Mouse (Mus musculus) regulatory T cell (primary cell): ENCODE data around the gene Tfb2m.

ENCODE experiments used
- in situ Hi-C: fragments of 300-600 bp; cut with MboI, MseI; formaldehyde crosslinking; loops from one replicate; pipeline ENCODE4 v1.15.1; 2025; ENCODE audit warnings: high pct_unique_total_duplicates

Gene Tfb2m

GRCm38 (mm10) chr1:179545768-179546550 is at the start of gene Tfb2m, which contains the start of gene Cnst:
Gene Tfb2m (minus strand): TSS chr1:179546267.
Gene Cnst (plus strand): TSS chr1:179546370.
- in situ Hi-C loops, result loop anchor here (5.0 to 10.0 kb wide), 3 partner anchors 34 to 789 kb away; partner anchors contain the start of gene Itpkb

GRCm38 (mm10) chr1:179592972-179593371 is 46.9 kb upstream of the Tfb2m start:
- in situ Hi-C loops, result no loop called here

GRCm38 (mm10) chr1:179592143-179592542 is 46.1 kb upstream of the Tfb2m start:
- in situ Hi-C loops, result no loop called here

- in situ Hi-C loops, result no loop called here
Measured at GRCm38 (mm10) chr1:179591639-179592038, 45.6 kb upstream of the Tfb2m start.

- in situ Hi-C loops, result no loop called here
Measured at GRCm38 (mm10) chr1:179588230-179588629, 42.2 kb upstream of the Tfb2m start.

GRCm38 (mm10) chr1:179586430-179587095 is 40.5 kb upstream of the Tfb2m start:
- in situ Hi-C loops, result no loop called here

- in situ Hi-C loops, result no loop called here
Measured at GRCm38 (mm10) chr1:179585646-179586045, 39.6 kb upstream of the Tfb2m start.

- in situ Hi-C loops, result loop anchor here (5.0 kb wide), 1 partner anchor 37 kb away; the partner anchor contains the start of genes Cnst and Tfb2m
Measured at GRCm38 (mm10) chr1:179584220-179584619, 38.2 kb upstream of the Tfb2m start.

- in situ Hi-C loops, result loop anchor here (5.0 kb wide), 1 partner anchor 36 kb away; the partner anchor contains the start of genes Cnst and Tfb2m
Measured at GRCm38 (mm10) chr1:179583090-179583489, 37.0 kb upstream of the Tfb2m start.

- in situ Hi-C loops, result loop anchor here (5.0 kb wide), 1 partner anchor 35 kb away; the partner anchor contains the start of genes Cnst and Tfb2m
Measured at GRCm38 (mm10) chr1:179582021-179582433, 36.0 kb upstream of the Tfb2m start.

- in situ Hi-C loops, result loop anchor here (5.0 kb wide), 1 partner anchor 34 kb away; the partner anchor contains the start of genes Cnst and Tfb2m
Measured at GRCm38 (mm10) chr1:179581422-179581821, 35.4 kb upstream of the Tfb2m start.

GRCm38 (mm10) chr1:179580200-179580599 is 34.1 kb upstream of the Tfb2m start:
- in situ Hi-C loops, result loop anchor here (5.0 kb wide), 1 partner anchor 33 kb away; the partner anchor contains the start of genes Cnst and Tfb2m

- in situ Hi-C loops, result no loop called here
Measured at GRCm38 (mm10) chr1:179578625-179579024, 32.6 kb upstream of the Tfb2m start.

GRCm38 (mm10) chr1:179573650-179574206 is 27.7 kb upstream of the Tfb2m start:
- in situ Hi-C loops, result no loop called here

- in situ Hi-C loops, result no loop called here
Measured at GRCm38 (mm10) chr1:179571686-179572085, 25.6 kb upstream of the Tfb2m start.

GRCm38 (mm10) chr1:179570482-179570881 is 24.4 kb upstream of the Tfb2m start:
- in situ Hi-C loops, result no loop called here

- in situ Hi-C loops, result no loop called here
Measured at GRCm38 (mm10) chr1:179568690-179569398, 22.8 kb upstream of the Tfb2m start.

- in situ Hi-C loops, result no loop called here
Measured at GRCm38 (mm10) chr1:179567558-179567957, 21.5 kb upstream of the Tfb2m start.

GRCm38 (mm10) chr1:179563926-179564325 is 17.9 kb upstream of the Tfb2m start:
- in situ Hi-C loops, result no loop called here

GRCm38 (mm10) chr1:179563211-179563610 is 17.1 kb upstream of the Tfb2m start:
- in situ Hi-C loops, result no loop called here

GRCm38 (mm10) chr1:179560845-179561430 is 14.9 kb upstream of the Tfb2m start:
- in situ Hi-C loops, result no loop called here
